Mouse (Mus musculus) MEL (cell line): Measurements from ENCODE around the gene Abcb10. TPM values are rescaled to one million over a fixed set of nuclear protein-coding genes. Genes with fewer than 3 reads are reported as not detected.

Source experiments
- DNase-seq: peaks from one replicate; pipeline ENCODE4 v3.0.0; 2011; ENCODE audit warnings: low read depth, low spot score
- H3K27ac ChIP-seq: 2 replicates; pipeline ENCODE4 v1.5.1; 2012; ENCODE audit warnings: low read depth, mild to moderate bottlenecking, control low read depth, low read length, moderate library complexity; ENCODE audit not compliant: control insufficient read depth
- H3K27me3 ChIP-seq, 2 experiments: fragments of 150-350 bp in 1 of 2; sonication (generic) in 1 of 2; 2 replicates each; pipeline ENCODE4 v1.6.1; 2012; ENCODE audit warnings: low read length in 2 of 2, mild to moderate bottlenecking in 2 of 2, improper control_type of control experiment in 1 of 2, moderate library complexity in 1 of 2; ENCODE audit not compliant: insufficient read depth in 2 of 2, control insufficient read depth in 1 of 2
- H3K36me3 ChIP-seq, 2 experiments: 2 replicates each; pipeline ENCODE4 v1.6.1; 2012 to 2014; ENCODE audit warnings: low read length in 2 of 2, improper control_type of control experiment in 1 of 2, inconsistent platforms in 1 of 2, mild to moderate bottlenecking in 1 of 2; ENCODE audit not compliant: insufficient read depth in 2 of 2, control insufficient read depth in 1 of 2
- H3K4me1 ChIP-seq, 2 experiments: fragments of 150-350 bp in 1 of 2; sonication (generic) in 1 of 2; 2 replicates each; pipeline ENCODE4 v1.6.1; 2012; ENCODE audit warnings: low read length in 2 of 2, improper control_type of control experiment in 1 of 2, mild to moderate bottlenecking in 1 of 2; ENCODE audit not compliant: insufficient read depth in 2 of 2, control insufficient read depth in 1 of 2
- H3K4me3 ChIP-seq, 2 experiments: fragments of 150-350 bp in 1 of 2; sonication (generic) in 1 of 2; 2 replicates each; pipeline ENCODE4 v1.5.1; 2012; ENCODE audit warnings: low read depth in 2 of 2, low read length in 2 of 2, mild to moderate bottlenecking in 2 of 2, moderate library complexity in 2 of 2, control low read depth in 1 of 2, improper control_type of control experiment in 1 of 2; ENCODE audit not compliant: control insufficient read depth in 1 of 2, insufficient read depth in 1 of 2
- H3K79me2 ChIP-seq: 2 replicates; pipeline ENCODE4 v1.6.1; 2012; ENCODE audit warnings: mild to moderate bottlenecking, low read length, moderate library complexity; ENCODE audit not compliant: control insufficient read depth, poor library complexity, insufficient read depth
- H3K9ac ChIP-seq: 2 replicates; pipeline ENCODE4 v1.6.1; 2012; ENCODE audit warnings: low read depth, mild to moderate bottlenecking, control low read depth, low read length, moderate library complexity; ENCODE audit not compliant: control insufficient read depth, poor library complexity, severe bottlenecking
- H3K9me3 ChIP-seq: fragments of 150-350 bp; sonication (generic); replicated peaks from 2 replicates; pipeline ENCODE4 v1.6.1; 2012; ENCODE audit warnings: mild to moderate bottlenecking, low read length, improper control_type of control experiment, moderate library complexity; ENCODE audit not compliant: insufficient read depth
- BHLHE40 ChIP-seq: IDR thresholded peaks from 2 replicates; pipeline ENCODE4 v1.6.1; 2012; ENCODE audit warnings: low read depth, mild to moderate bottlenecking, inconsistent platforms, low read length, improper control_type of control experiment, borderline replicate concordance
- CHD1 ChIP-seq: IDR thresholded peaks from 2 replicates; pipeline ENCODE4 v1.6.1; 2012; ENCODE audit warnings: low read depth, mild to moderate bottlenecking, inconsistent platforms, low read length, improper control_type of control experiment
- CHD2 ChIP-seq: IDR thresholded peaks from 2 replicates; pipeline ENCODE4 v1.6.1; 2011; ENCODE audit warnings: low read length, improper control_type of control experiment
- ELF1 ChIP-seq: IDR thresholded peaks from 2 replicates; pipeline ENCODE4 v1.6.1; 2014; ENCODE audit warnings: low read depth, mild to moderate bottlenecking, inconsistent platforms, low read length, improper control_type of control experiment, moderate library complexity
- GABPA ChIP-seq: IDR thresholded peaks from 2 replicates; pipeline ENCODE4 v1.6.1; 2012; ENCODE audit warnings: low read depth, mild to moderate bottlenecking, inconsistent platforms, low read length, improper control_type of control experiment, moderate library complexity
- HCFC1 ChIP-seq: IDR thresholded peaks from 2 replicates; pipeline ENCODE4 v1.6.1; 2012; ENCODE audit warnings: low read depth, mild to moderate bottlenecking, inconsistent platforms, low read length, improper control_type of control experiment, moderate library complexity
- MAX ChIP-seq: IDR thresholded peaks from 2 replicates; pipeline ENCODE4 v1.6.1; 2011; ENCODE audit warnings: low read length, improper control_type of control experiment
- MAZ ChIP-seq: IDR thresholded peaks from 2 replicates; pipeline ENCODE4 v1.6.1; 2012; ENCODE audit warnings: low read depth, mild to moderate bottlenecking, inconsistent platforms, low read length, improper control_type of control experiment
- MYB ChIP-seq: IDR thresholded peaks from 2 replicates; pipeline ENCODE4 v1.6.1; 2011; ENCODE audit warnings: mild to moderate bottlenecking, low read depth, low read length, improper control_type of control experiment
- MYC ChIP-seq: IDR thresholded peaks from 2 replicates; pipeline ENCODE4 v1.6.1; 2011; ENCODE audit warnings: low read depth, mild to moderate bottlenecking, low read length, improper control_type of control experiment, moderate library complexity
- NRF1 ChIP-seq: IDR thresholded peaks from 2 replicates; pipeline ENCODE4 v1.6.1; 2014; ENCODE audit warnings: low read depth, mild to moderate bottlenecking, inconsistent platforms, low read length, improper control_type of control experiment, moderate library complexity; ENCODE audit not compliant: poor library complexity, insufficient read depth, severe bottlenecking
- POLR2A ChIP-seq, 2 experiments: IDR thresholded peaks; 2 replicates each; pipeline ENCODE4 v1.6.1; 2011 to 2012; ENCODE audit warnings: low read length in 2 of 2, mild to moderate bottlenecking in 2 of 2, control low read depth in 1 of 2, improper control_type of control experiment in 1 of 2, low read depth in 1 of 2, moderate library complexity in 1 of 2; ENCODE audit not compliant: control insufficient read depth in 1 of 2, insufficient read depth in 1 of 2, poor library complexity in 1 of 2
- RAD21 ChIP-seq: IDR thresholded peaks from 2 replicates; pipeline ENCODE4 v1.6.1; 2011; ENCODE audit warnings: mild to moderate bottlenecking, low read depth, low read length, improper control_type of control experiment
- RCOR1 ChIP-seq: IDR thresholded peaks from 2 replicates; pipeline ENCODE4 v1.6.1; 2012; ENCODE audit warnings: low read depth, mild to moderate bottlenecking, inconsistent platforms, low read length, improper control_type of control experiment
- SIN3A ChIP-seq: IDR thresholded peaks from 2 replicates; pipeline ENCODE4 v1.6.1; 2012; ENCODE audit warnings: low read length, improper control_type of control experiment, inconsistent platforms
- TCF12 ChIP-seq: IDR thresholded peaks from 2 replicates; pipeline ENCODE4 v1.6.1; 2014; ENCODE audit warnings: low read depth, mild to moderate bottlenecking, inconsistent platforms, low read length, improper control_type of control experiment, moderate library complexity
- USF1 ChIP-seq: IDR thresholded peaks from 2 replicates; pipeline ENCODE4 v1.6.1; 2014; ENCODE audit warnings: low read depth, mild to moderate bottlenecking, inconsistent platforms, low read length, improper control_type of control experiment, moderate library complexity
- USF2 ChIP-seq, 2 experiments: IDR thresholded peaks; 2 replicates each; pipeline ENCODE4 v1.6.1; 2011 to 2012; ENCODE audit warnings: improper control_type of control experiment in 2 of 2, low read length in 2 of 2, borderline replicate concordance in 1 of 2, inconsistent platforms in 1 of 2, low read depth in 1 of 2, mild to moderate bottlenecking in 1 of 2; ENCODE audit not compliant: insufficient read depth in 1 of 2
- ZMIZ1 ChIP-seq: IDR thresholded peaks from 2 replicates; pipeline ENCODE4 v1.6.1; 2012; ENCODE audit warnings: low read depth, mild to moderate bottlenecking, inconsistent platforms, low read length, improper control_type of control experiment, moderate library complexity
- polyA plus RNA-seq, 2 experiments: library from polyadenylated mRNA; stranded (reverse) in 1 of 2; unstranded in 1 of 2; fragments of >175 nt in 1 of 2; fragments of >200 nt in 1 of 2; gene quantifications; 2 replicates each; pipeline versions ENCODE4 v1.2.1 to v1.2.4; 2012; ENCODE audit warnings: low replicate concordance in 2 of 2, low read depth in 1 of 2; ENCODE audit not compliant: insufficient read length in 2 of 2, insufficient read depth in 1 of 2, missing spikeins in 1 of 2
- total RNA-seq: library from RNA; depleted of rRNA; stranded (reverse); fragments of 300-350 nt; gene quantifications from 2 replicates; pipeline ENCODE4 v1.2.3, GENCODE M21; 2012

Gene Abcb10
- total and polyA plus RNA-seq, 3 experiments, result 32.6 to 37.8 (median 33.7) TPM

DNA sequence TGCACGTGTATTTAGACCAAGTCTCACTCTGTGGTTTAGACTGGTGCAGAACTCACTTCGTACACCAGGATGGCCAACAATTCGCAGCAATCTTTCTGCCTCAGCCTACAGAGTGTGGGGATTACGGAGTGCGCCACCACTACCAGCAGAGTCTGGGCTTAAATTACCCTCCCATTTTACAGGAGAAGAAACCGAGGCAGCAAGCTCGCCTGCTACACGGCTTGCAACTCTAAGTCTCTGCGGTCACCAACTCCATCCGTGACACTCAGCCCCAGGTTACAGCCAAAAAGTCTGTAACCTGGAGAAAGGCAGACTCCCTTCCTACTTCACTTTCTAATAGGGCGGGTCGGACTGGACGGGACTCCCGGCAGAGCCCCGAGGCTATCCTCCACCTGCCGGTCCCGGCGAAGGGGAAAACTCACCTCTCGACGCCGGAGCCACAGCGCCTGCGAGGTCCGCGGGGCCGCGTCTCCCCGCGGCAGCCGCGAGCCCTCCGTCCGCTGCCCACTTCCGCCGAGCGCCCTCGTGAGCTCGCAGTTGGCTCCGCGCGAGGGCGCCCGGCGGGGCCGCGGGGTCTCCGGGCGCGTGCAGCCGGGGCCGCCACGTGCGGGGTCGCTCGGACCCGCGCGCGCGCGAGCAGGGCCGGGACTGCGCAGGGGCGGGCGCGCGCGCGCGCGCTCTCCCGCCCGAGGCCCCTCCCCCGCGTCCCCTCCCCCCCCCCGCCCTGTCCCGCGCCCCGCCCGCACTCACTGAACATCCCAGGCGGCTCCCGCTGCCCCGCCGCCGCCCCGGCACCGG lies 37.7 kb upstream of the Abcb10 start:
- DNase-seq, result peak; percentile 77
- Histone ChIP-seq H3K4me1 (peaks cover 9 to 29% of the 10 kb centered on the region in 2 experiments), H3K36me3 (peaks cover 25 to 52% of the 10 kb centered on the region in 2 experiments)

GRCm38 (mm10) chr8:124019782-124020181 lies 36.9 kb upstream of the Abcb10 start:
- H3K79me2 ChIP-seq, result peaks cover 85% of the 10 kb centered on the region
- no peaks in the 10 kb centered on the region for H3K9me3 ChIP-seq
- peaks cover 9 to 29% of the 10 kb centered on the region in 2 experiments for H3K4me1 ChIP-seq
- DNase-seq, result peak; percentile 83
- H3K4me3 ChIP-seq, result peak overlapping the region; percentile 90 to 96
- H3K36me3 ChIP-seq, result peaks cover 18 to 49% of the 10 kb centered on the region in 2 experiments
- peak overlapping the region; percentile 98 for H3K9ac ChIP-seq
- no peaks in the 10 kb centered on the region for H3K27me3 ChIP-seq
- H3K27ac ChIP-seq, result peak overlapping the region; percentile 80
- TF ChIP-seq POLR2A (IDR thresholded peaks at IDR 0.05; ENCODE audit: control insufficient read depth in 1 of 2, insufficient read depth in 1 of 2, low read depth in 1 of 2, low read length in 2 of 2, poor library complexity in 1 of 2) (peak in 1 of 2 experiments; percentile 39; a peak in 1 of 4 replicates), SIN3A (peak; percentile 23), GABPA (no peak), MYB (no peak)
- TF ChIP-seq, all 39 proteins: peak for 2

More for the DNA sequence above, 37.7 kb upstream of the Abcb10 start:
- Histone ChIP-seq H3K4me3 (peak overlapping the region; percentile 90 to 100), H3K79me2 (peaks cover 80% of the 10 kb centered on the region), H3K9ac (peak overlapping the region; percentile 98), H3K27me3 (no peaks in the 10 kb centered on the region), H3K27ac (peak overlapping the region; percentile 85), H3K9me3 (no peaks in the 10 kb centered on the region)
- no peak for TF ChIP-seq ZMIZ1
- TF ChIP-seq MAX, result peak; percentile 73; the same call in 1 of the 2 replicates
- peak; percentile 48; the same call in 1 of the 2 replicates for TF ChIP-seq CHD1
- 0 out of 2 replicates have a peak, but pooled peaks have one; percentile 12 for TF ChIP-seq TCF12
- peak; percentile 35; the same call in 1 of the 2 replicates for TF ChIP-seq NRF1
- TF ChIP-seq MYC, result peak; percentile 64
- no peak for TF ChIP-seq CHD2
- TF ChIP-seq BHLHE40, result peak; percentile 44; the same call in 1 of the 2 replicates
- TF ChIP-seq HCFC1, result no peak

DNA sequence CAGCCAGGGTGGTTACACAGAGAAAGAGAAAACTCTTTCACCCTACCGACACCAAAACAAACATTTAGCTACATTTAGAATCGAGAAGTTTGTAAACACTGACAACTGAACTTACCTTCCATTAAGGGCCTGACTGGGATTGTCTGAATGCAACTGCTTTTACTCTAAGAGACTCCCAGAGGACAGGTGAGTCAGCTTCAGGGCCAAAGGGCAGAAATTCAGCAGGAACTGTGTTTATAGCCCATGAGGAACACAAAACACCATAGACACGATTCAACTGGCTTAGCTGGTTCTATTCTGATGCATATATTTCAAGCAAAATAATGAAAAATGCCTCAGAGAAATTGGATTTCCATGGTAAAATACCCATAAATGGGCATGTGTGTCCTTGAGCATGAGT lies 31.8 kb upstream of the Abcb10 start:
- DNase-seq, result no peak
- Histone ChIP-seq H3K36me3 (peaks cover 8 to 37% of the 10 kb centered on the region in 2 experiments), H3K4me3 (no peak overlapping the region), H3K9ac (no peak overlapping the region), H3K4me1 (peaks cover 5 to 24% of the 10 kb centered on the region in 2 experiments; a peak in 3 of 4 replicates), H3K27ac (no peak overlapping the region), H3K27me3 (no peaks in the 10 kb centered on the region), H3K9me3 (no peaks in the 10 kb centered on the region), H3K79me2 (peaks cover 86% of the 10 kb centered on the region)
- TF ChIP-seq GABPA, result no peak
- no peak for TF ChIP-seq RAD21
- TF ChIP-seq ELF1, result no peak
- TF ChIP-seq MAZ, result no peak
- TF ChIP-seq USF1, result no peak
- TF ChIP-seq USF2 (IDR thresholded peaks at IDR 0.05; ENCODE audit: borderline replicate concordance in 1 of 2, insufficient read depth in 1 of 2, low read depth in 1 of 2, low read length in 2 of 2), result no peak
- TF ChIP-seq RCOR1, result no peak
- TF ChIP-seq TCF12, result no peak
